Mouse (Mus musculus): ENCODE measurements around the gene Xlr4c. TPM values are rescaled to one million over a fixed set of nuclear protein-coding genes. Genes with fewer than 3 reads are reported as not detected.
"Not testable (repeated sequence)": the region's sequence is repeated elsewhere in the genome, so short reads cannot be mapped to it uniquely, and the experiment has no call there.

The Xlr4c gene
- total RNA-seq (2018; cell fraction: chromatin; rRNA removed) = 10 to 100 TPM in 2 of 26 experiments, 1 to 10 TPM in 24; 1.2 to 14.1 (median 4.4) TPM
- total RNA-seq (2018; cell fraction: cytosol; rRNA removed) = under 1 TPM; 0.16 to 0.62 (median 0.38) TPM
- total RNA-seq (2018; cell fraction: nucleus; rRNA removed) = 1 to 10 TPM in 25 of 26 experiments, not detected in 1; 1.3 to 6.4 (median 2.3) TPM
- 0.25 to 0.36 TPM (median 0.29 TPM) in 3 replicates for polyA plus RNA-seq (2018)

DNA sequence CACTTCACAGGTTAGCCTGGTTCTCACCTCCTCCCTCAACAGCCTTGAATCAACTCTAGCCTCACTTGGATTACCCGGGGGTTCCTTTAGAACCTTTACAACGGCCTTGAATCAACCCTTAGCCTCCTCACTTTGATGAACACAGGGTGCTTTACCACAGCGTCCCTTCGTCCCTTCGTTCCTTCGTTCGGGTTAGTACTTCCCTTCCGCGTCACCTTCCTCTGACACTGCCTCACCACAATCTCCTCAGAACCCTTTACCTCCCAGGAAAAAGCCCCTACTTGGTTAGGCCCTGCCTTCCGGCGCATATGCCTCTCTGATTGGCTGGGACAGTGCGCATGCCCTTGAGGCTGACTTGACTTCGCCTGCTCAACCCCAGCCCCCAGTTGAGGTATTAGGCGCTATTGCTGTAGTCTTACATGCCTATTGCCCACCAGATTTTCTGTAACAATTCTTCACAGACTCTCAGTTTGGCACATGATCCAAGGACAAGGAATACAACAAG, at the start of gene Xlr4c:
Gene Xlr4c, minus strand, starts transcription at position 310 of the 505 bp plus-strand sequence.
- WGBS (ENCODE audit: missing documents) = no CpG with 5 or more reads among the region's 14 CpGs
- H3K36me3 ChIP-seq (ENCODE audit: inconsistent target); H3K4me3 ChIP-seq (ENCODE audit: inconsistent target); H3K79me2 ChIP-seq (ENCODE audit: inconsistent target); H3K27ac ChIP-seq: not testable (repeated sequence)

DNA sequence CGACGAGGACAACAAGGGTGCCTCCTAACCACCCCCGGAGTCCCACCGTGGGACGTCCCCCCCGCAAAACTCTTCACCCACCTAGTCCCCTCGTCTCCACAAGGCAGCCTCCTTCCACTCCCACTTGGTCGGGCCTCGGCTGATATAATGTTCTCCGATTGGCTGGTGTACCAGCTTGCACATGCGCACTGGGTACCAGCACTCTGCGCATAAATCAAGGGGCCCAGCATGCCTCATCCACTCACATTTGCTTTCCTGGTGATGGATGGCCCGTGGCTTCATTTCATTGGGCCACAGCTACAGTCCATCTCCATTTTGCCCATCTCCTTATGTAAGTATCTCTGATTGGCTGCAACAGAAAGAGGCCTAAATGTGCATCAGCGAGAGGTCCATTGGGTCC, 22.3 kb upstream of the Xlr4c start, which contains the start of gene Xlr3c:
Gene Xlr3c, minus strand, starts transcription at position 121 of the 400 bp plus-strand sequence.
- not testable (repeated sequence) for H3K79me2 ChIP-seq (ENCODE audit: inconsistent target); H3K27ac ChIP-seq; H3K4me3 ChIP-seq (ENCODE audit: inconsistent target); H3K36me3 ChIP-seq (ENCODE audit: inconsistent target)
- 90% methylated on average over 6 of the region's 14 CpGs for WGBS (ENCODE audit: missing documents)

DNA sequence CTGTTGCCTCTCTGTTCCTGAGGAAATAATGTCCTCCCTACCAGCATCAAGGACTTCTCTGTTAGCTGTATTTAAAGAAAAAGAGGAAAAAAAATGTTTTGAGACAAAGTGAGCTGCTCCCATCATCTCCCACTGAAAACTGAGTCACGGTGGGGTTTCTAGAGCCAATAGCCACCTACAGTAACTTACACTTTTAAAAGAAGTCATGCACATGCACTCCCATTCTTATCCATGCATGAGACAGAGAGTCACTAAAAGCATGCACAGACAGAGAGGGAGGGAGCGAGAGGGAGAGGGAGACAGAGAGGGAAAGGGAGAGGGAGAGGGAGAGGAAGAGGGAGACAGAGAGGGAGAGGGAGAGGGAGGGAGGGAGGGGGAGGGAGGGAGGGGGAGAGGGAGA, 19.5 kb upstream of the Xlr4c start:
- 67% methylated on average over 1 of the region's 2 CpGs for WGBS (ENCODE audit: missing documents)
- H3K27ac ChIP-seq; H3K4me3 ChIP-seq (ENCODE audit: inconsistent target); H3K36me3 ChIP-seq (ENCODE audit: inconsistent target); H3K79me2 ChIP-seq (ENCODE audit: inconsistent target): not testable (repeated sequence)

DNA sequence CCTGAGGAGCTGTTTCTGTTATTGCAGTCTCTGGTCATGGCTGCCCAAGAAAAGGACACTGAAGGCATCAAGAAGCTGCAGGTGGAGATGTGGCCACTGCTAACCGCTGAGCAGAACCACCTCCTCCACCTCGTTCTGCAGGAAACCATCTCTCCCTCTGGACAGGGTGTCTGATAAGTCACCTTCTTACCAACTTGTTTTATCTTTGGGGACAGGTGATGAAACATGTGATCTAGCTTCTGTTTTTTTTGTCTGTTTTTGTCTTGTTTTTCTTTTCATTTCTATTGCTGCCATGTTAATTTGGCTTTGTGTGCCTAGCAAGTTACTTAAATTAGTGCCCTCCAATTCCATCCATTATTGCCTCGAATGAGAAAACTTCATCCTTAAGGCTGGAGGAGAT, 13.6 kb downstream of the Xlr4c start:
- Histone ChIP-seq H3K4me3 (ENCODE audit: inconsistent target) (peak overlapping the region; percentile 31), H3K79me2 (ENCODE audit: inconsistent target) (peaks cover 9% of the 10 kb centered on the region; the same call in 1 of the 2 replicates), H3K27ac (no peak overlapping the region), H3K36me3 (ENCODE audit: inconsistent target) (no peaks in the 10 kb centered on the region)
- WGBS (ENCODE audit: missing documents) = 51% methylated on average over 3 of the region's 3 CpGs

DNA sequence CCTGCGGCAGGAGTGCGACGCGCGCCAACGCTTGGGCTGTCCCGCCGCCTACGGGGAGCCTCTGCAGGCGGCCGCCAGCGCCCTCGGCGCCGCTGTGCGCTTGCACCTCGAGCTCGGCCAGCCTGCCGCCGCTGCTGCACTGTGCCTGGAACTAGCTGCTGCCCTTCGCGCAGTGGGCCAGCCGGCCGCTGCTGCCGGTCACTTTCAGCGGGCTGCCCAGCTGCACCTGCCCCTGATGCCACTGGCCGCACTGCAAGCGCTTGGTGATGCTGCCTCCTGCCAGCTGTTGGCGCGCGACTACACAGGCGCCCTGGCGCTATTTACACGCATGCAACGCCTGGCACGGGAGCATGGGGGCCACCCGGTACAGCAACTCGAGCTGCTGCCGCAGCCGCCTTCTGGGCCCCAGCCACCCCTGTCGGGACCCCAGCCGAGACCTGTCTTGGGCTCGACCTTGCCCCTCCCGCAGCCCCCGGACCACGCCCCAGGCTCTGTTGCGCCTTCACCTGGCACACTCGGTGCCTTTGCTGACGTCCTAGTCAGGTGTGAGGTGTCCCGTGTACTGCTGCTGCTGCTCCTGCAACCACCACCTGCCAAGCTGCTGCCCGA, 14.2 kb downstream of the Xlr4c start:
- peak overlapping the region; percentile 31 for H3K4me3 ChIP-seq (ENCODE audit: inconsistent target)
- H3K79me2 ChIP-seq (ENCODE audit: inconsistent target) = peaks cover 9% of the 10 kb centered on the region; the same call in 1 of the 2 replicates
- 18% methylated on average over 49 of the region's 51 CpGs for WGBS (ENCODE audit: missing documents)
- H3K27ac ChIP-seq = no peak overlapping the region
- no peaks in the 10 kb centered on the region for H3K36me3 ChIP-seq (ENCODE audit: inconsistent target)

DNA sequence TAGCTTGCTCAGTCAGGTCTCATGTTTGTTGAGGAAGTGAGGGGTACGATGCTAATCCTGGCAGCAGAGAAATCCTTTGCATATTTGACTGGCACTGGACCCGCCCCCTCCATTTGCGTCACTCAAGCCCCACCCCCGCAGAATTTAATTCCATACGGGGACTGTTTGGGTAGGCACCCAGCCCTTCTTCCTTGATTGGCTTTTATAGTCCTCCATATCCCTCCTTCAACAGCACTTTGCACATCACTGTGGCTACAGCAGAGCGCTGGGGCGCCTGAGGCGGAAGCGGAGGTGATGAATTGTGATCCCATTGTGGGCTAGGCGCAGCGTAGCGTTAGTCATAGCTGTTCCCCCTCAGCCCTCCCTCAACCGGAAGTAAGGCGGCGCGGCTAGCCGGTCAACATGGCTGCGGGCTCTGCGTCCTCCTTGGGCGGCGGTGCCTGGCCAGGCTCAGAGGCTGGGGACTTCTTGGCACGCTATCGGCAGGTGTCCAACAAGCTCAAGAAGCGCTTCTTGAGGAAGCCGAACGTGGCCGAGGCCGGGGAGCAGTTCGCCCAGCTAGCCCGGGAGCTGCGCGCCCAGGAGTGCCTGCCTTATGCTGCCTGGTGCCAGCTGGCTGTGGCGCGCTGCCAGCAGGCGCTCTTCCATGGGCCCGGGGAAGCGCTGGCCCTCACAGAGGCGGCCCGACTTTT, 14.9 kb downstream of the Xlr4c start, which contains the start of gene F8a:
Gene F8a, plus strand, starts transcription at position 378 of the 692 bp plus-strand sequence.
- Histone ChIP-seq H3K27ac (peak within 1 kb of the TSS; percentile 40), H3K36me3 (ENCODE audit: inconsistent target) (no peaks in the 10 kb centered on the region), H3K79me2 (ENCODE audit: inconsistent target) (peaks cover 9% of the 10 kb centered on the region; the same call in 1 of the 2 replicates), H3K4me3 (ENCODE audit: inconsistent target) (peak within 1 kb of the TSS; percentile 31)
- WGBS (ENCODE audit: missing documents) = 24% methylated on average over 39 of the region's 39 CpGs

DNA sequence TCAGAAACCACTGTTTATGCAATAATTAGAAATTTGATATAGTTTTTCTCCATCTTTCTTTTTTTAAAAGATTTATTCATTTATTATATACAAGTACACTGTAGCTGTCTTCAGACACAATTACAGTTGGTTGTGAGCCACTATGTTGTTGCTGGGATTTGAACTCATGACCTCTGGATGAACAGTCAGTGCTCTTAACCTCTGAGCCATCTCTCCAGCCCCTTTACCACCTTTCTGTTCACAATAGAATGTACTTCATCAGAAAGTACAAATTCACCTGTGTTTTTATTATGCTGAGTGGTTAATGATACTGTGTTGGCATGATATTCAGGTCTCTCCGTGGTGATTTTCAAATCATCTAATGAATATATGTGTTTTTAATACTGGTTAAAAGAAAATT, 17.6 kb downstream of the Xlr4c start:
- 70% methylated on average over 1 of the region's 1 CpGs for WGBS (ENCODE audit: missing documents)
- Histone ChIP-seq H3K4me3 (ENCODE audit: inconsistent target) (no peak overlapping the region), H3K79me2 (ENCODE audit: inconsistent target) (peaks cover 9% of the 10 kb centered on the region; the same call in 1 of the 2 replicates), H3K36me3 (ENCODE audit: inconsistent target) (no peaks in the 10 kb centered on the region), H3K27ac (no peak overlapping the region)

DNA sequence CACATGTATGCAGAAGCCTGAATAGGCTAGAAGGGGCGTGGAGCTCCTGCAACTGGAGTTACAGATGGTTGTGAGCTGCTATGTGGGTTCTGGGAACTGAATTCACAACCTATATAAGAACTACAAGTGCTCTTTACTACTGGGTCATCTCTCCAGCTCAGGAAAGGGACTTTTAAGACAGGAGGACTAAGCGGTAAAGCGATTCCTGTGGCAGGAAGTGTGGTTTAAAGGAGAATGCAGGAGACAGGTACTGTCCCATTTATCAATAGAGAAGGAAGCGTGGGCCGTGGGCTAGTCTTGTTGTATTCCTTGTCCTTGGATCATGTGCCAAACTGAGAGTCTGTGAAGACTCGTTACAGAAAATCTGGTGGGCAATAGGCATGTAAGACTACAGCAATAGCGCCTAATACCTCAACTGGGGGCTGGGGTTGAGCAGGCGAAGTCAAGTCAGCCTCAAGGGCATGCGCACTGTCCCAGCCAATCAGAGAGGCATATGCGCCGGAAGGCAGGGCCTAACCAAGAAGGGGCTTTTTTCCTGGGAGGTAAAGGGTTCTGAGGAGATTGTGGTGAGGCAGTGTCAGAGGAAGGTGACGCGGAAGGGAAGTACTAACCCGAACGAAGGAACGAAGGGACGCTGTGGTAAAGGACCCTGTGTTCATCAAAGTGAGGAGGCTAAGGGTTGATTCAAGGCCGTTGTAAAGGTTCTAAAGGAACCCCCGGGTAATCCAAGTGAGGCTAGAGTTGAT, 28.9 kb downstream of the Xlr4c start, which contains the start of gene Xlr4b:
Gene Xlr4b, plus strand, starts transcription at position 515 of the 746 bp plus-strand sequence.
- H3K36me3 ChIP-seq (ENCODE audit: inconsistent target); H3K79me2 ChIP-seq (ENCODE audit: inconsistent target); H3K27ac ChIP-seq; H3K4me3 ChIP-seq (ENCODE audit: inconsistent target): not testable (repeated sequence)
- 42% methylated on average over 3 of the region's 19 CpGs for WGBS (ENCODE audit: missing documents)

DNA sequence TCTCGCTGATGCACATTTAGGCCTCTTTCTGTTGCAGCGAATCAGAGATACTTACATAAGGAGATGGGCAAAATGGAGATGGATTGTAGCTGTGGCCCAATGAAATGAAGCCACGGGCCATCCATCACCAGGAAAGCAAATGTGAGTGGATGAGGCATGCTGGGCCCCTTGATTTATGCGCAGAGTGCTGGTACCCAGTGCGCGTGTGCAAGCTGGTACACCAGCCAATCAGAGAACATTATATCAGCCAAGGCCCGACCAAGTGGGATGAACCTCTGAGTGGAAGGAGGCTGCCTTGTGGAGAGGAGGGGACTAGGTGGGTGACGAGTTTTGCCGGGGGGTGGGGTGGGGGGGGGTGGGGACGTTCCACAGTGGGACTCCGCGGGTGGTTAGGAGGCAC, 51.0 kb downstream of the Xlr4c start, which contains the start of gene Xlr3b:
Gene Xlr3b, plus strand, starts transcription at position 274 of the 400 bp plus-strand sequence.
- not testable (repeated sequence) for H3K79me2 ChIP-seq (ENCODE audit: inconsistent target); H3K27ac ChIP-seq; H3K36me3 ChIP-seq (ENCODE audit: inconsistent target); H3K4me3 ChIP-seq (ENCODE audit: inconsistent target)
- WGBS (ENCODE audit: missing documents) = 90% methylated on average over 7 of the region's 12 CpGs

Other genes with a start within 250 kb of the Xlr4c start
- gene Pnma5, start 206.0 kb downstream of the Xlr4c start, polyA plus RNA-seq (2018) = not detected in 3 replicates
- gene Pnma3, start 178.3 kb downstream of the Xlr4c start, polyA plus RNA-seq (2018) = not detected in 3 replicates
- gene Xlr4a, start 160.7 kb downstream of the Xlr4c start, polyA plus RNA-seq (2018) = 1.4 to 5.2 TPM (median 2.2 TPM) in 3 replicates
- 0.35 TPM in 1 of 3 replicates, not detected in the others for gene Xlr3a, start 146.0 kb downstream of the Xlr4c start, polyA plus RNA-seq (2018)
- not detected in 3 replicates for gene Gm14685, start 126.1 kb downstream of the Xlr4c start, polyA plus RNA-seq (2018)
- not detected in 3 replicates for gene Xlr5b, start 94.3 kb downstream of the Xlr4c start, polyA plus RNA-seq (2018)
- gene DXBay18, start 93.7 kb downstream of the Xlr4c start, polyA plus RNA-seq (2018) = not detected in 3 replicates
- gene Spin2d, start 66.1 kb downstream of the Xlr4c start, polyA plus RNA-seq (2018) = not detected in 3 replicates
- 1.6 to 2.5 TPM (median 1.8 TPM) in 3 replicates for gene Xlr3b, start 50.9 kb downstream of the Xlr4c start, polyA plus RNA-seq (2018)
- gene Xlr4b, start 28.8 kb downstream of the Xlr4c start, polyA plus RNA-seq (2018) = 3.1 to 6.6 TPM (median 5.2 TPM) in 3 replicates
- 1.2 to 3.4 TPM (median 2.6 TPM) in 3 replicates for gene F8a, start 14.8 kb downstream of the Xlr4c start, polyA plus RNA-seq (2018)
- gene Xlr3c, start 22.3 kb upstream of the Xlr4c start, polyA plus RNA-seq (2018) = not detected in 3 replicates
- not detected in 3 replicates for gene Xlr5a, start 49.8 kb upstream of the Xlr4c start, polyA plus RNA-seq (2018)
- gene Xlr5c, start 49.8 kb upstream of the Xlr4c start, polyA plus RNA-seq (2018) = not detected in 3 replicates
- gene Gm45015, start 93.7 kb upstream of the Xlr4c start, polyA plus RNA-seq (2018) = not detected in 3 replicates
- gene Zfp275, start 99.5 kb upstream of the Xlr4c start, polyA plus RNA-seq (2018) = 6.6 to 8.1 TPM (median 7.9 TPM) in 3 replicates
- not detected in 3 replicates for gene Gm18336, start 155.6 kb upstream of the Xlr4c start, polyA plus RNA-seq (2018)
- gene Zfp92, start 168.0 kb upstream of the Xlr4c start, polyA plus RNA-seq (2018) = not detected in 3 replicates
- not detected in 3 replicates for gene Trex2, start 192.2 kb upstream of the Xlr4c start, polyA plus RNA-seq (2018)
- 7.9 to 15.4 TPM (median 9.0 TPM) in 3 replicates for gene Haus7, start 215.9 kb upstream of the Xlr4c start, polyA plus RNA-seq (2018)
- gene Bgn, start 240.5 kb upstream of the Xlr4c start, polyA plus RNA-seq (2018) = 0.19 to 1.3 TPM (median 0.98 TPM) in 3 replicates